Mouse (Mus musculus) lung, postnatal 25 days (tissue): ENCODE results near the gene Mfsd9.
"Not testable (repeated sequence)": the region's sequence is repeated elsewhere in the genome, so short reads cannot be mapped to it uniquely, and the experiment has no call there.

Experiments used
- DNase-seq: peaks from one replicate; pipeline ENCODE4 v3.0.0; 2022; ENCODE audit warnings: low spot score

The Mfsd9 gene

GRCm38 (mm10) chr1:40783450-40783849 lies 7.0 kb downstream of the Mfsd9 start:
- DNase-seq = no peak

GRCm38 (mm10) chr1:40776763-40777162 lies 13.7 kb downstream of the Mfsd9 start:
- no peak for DNase-seq

DNA sequence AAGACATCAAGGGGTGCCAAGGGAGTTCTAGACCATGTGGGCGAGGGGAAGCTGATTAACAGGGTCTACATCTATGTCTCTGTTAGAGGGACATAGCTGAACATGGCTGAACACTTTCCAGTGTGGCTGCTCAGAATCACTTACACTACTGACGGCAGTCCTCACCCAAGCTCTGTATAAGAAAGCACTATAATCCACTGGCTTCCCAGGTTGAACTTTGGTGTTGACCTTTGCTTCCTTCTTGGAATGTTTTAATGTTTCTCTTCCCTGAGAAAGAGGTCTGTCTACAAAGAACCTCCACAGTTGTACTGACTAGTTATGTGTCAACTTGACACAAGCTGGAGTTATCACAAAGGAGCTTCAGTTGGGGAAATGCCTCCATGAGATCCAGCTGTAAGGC lies 14.4 kb downstream of the Mfsd9 start:
- no peak for DNase-seq

DNA sequence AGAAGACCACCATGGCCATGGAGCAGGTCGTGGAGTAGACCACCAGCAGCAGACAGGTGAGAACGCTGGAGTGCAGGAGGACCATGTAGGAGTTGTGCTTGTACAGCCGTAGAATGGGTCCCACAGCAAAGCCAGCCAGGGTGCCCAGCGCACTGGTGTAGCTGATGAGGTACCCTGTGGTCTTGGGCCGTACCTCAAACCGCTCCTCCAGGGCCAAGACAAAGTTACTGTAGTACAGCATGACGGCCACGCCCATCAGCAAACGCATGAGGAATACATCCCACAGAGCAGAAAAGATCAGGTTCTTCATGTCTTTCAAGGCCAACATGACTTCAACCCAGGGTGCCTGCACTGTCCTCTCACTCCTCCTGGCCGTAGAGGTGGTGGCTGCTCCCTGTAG lies 16.4 kb downstream of the Mfsd9 start:
- DNase-seq = no peak

- no peak for DNase-seq
Observed at GRCm38 (mm10) chr1:40773234-40773633, 17.3 kb downstream of the Mfsd9 start.

GRCm38 (mm10) chr1:40771196-40771970 lies 19.1 kb downstream of the Mfsd9 start:
- no peak for DNase-seq

DNA sequence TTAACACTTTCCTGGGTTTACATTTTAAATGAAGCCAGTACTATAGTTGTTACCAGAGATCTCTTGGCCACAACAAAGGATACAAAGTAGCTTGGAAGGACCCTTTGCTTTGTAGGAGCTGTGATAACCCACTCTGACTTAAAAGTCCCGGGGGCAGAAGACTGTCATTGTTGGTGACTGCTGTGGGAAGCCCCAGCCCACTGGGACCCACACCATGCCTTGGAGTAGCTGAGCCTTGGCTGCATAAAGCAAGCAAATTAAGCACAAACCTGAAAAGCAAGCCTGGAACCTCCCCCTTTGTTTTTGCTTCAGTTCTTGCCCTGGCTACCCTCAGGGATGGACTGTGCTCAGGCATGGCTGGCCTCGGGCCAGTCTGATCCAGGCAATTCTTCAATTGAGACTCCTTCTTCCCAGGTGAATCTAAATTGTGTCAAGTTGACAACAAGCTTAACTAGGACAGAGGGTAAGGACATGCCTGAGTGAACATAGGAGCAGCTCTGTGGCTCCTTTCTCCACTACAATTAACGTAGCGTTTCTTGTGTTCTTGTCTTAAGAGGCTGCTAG lies 21.1 kb downstream of the Mfsd9 start:
- no peak for DNase-seq

GRCm38 (mm10) chr1:40768606-40769005 lies 21.9 kb downstream of the Mfsd9 start:
- DNase-seq = no peak

DNA sequence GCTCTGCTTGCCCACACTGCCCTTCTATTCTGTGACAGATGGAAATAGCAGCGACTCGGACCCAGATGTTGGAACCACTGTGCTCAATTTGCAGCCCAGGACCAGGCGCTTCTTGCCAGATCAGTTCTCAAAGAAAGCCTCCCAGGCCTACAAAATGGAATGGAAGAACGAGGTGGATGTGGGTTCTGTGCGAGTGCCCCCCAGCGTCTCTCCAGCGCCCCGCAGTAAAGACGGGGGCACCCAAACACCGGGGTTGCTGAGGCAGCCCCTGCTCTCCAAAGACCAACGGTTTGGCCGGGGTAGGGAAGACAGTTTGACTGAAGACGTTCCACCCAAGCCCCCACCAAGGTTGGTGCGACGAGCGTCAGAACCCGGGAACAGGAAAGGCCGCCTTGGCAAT lies 22.9 kb downstream of the Mfsd9 start:
- no peak for DNase-seq

DNA sequence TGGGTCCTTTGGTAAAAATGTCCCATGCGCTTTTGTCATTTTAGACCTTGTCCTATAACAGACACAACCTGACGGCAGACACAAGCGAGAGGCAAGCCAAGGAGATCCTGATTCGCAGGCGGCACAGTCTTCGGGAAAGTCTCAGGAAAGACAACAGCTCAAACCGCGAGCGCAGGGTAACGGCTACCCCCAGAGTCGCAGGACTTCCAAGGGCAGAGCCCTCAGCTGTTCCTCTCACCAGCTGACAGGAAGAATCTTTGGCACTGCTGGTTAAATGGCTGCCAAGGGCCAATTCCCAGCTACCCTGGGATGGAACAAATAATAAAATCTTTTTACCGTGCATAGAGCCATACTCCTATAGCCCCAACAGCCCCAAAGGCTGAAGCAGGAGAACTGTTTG lies 25.0 kb downstream of the Mfsd9 start:
- DNase-seq = no peak

- DNase-seq = no peak
Observed at GRCm38 (mm10) chr1:40764701-40765275, 25.7 kb downstream of the Mfsd9 start.

DNA sequence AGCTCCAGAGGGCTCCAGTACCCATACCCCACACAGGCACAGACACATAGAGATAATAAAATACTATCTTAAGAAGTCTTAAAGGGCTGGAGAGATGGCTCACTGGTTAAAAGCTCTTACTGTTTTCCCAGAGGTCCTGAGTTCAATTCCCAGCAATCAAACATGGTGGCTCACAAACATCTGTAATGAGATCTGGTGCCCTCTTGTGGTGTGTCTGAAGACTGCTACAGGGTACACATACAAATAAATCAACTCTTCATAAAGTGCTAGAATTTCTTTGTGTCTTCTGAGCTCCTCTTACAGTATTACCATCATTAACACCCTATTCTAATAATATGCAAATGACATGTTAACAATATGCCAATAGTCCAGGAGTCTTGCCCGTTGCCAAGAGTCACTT lies 26.4 kb downstream of the Mfsd9 start:
- no peak for DNase-seq

- DNase-seq = no peak
Observed at GRCm38 (mm10) chr1:40759751-40760445, 30.6 kb downstream of the Mfsd9 start.

- no peak for DNase-seq
Observed at GRCm38 (mm10) chr1:40746089-40746488, 44.4 kb downstream of the Mfsd9 start.

GRCm38 (mm10) chr1:40740739-40741138 lies 49.7 kb downstream of the Mfsd9 start:
- DNase-seq = no peak

GRCm38 (mm10) chr1:40738246-40738645 lies 52.2 kb downstream of the Mfsd9 start:
- DNase-seq = not testable (repeated sequence)

DNA sequence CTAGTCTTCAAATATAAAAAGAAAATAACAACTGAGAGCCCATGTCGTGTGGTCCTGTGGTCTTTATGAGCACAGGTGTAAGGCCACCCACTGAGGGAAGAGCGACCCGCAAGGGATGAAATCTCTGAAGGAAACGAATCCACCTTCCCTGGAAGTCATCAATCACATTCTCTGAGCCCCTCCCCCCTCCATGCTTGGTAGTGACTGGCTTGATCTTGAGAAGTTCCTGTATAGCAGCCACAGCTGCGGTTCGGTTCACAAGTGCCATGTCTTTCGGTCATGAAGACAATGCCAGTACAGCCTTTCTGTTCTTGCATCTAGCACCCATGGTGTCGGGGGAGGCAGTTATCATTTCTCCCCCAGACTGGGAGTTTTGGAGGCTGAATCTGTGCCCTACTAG lies 52.8 kb downstream of the Mfsd9 start:
- DNase-seq = no peak

GRCm38 (mm10) chr1:40728636-40729035 lies 61.9 kb downstream of the Mfsd9 start:
- no peak for DNase-seq

DNA sequence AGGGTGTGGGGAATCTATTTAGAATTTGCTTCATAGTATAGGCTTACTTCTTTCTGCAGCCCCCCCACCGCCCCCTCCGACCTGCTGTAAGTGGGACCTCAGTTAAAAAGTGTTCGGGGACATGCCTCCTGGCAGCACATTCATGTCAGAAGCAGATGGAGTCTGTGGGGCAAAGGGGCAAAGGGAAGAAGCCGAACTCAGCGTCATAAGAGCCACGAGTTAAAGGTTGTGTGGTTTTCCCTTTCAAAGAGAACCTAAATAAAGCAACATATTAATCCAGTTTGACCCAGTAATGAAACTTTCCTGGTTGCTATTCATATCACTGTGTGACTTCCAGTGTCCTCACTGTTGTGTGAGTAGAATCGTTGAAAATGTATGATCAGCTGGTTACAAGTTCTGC lies 63.1 kb downstream of the Mfsd9 start:
- no peak for DNase-seq

DNA sequence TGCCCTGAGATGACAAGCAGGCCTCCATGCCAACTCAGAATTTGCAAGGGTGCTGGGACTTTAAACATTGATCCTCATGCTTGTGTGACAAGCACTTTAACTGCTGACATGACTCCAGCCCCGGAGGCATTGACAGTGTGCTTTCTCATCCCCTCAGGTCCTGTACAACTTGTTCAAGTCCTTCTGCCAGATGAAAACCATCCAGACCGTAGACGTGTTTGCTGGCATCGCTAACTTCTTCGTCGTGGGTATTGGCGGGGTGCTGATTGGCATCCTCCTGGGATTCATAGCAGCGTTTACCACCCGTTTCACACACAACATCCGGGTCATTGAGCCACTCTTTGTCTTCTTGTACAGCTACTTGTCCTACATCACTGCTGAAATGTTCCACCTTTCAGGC lies 64.4 kb downstream of the Mfsd9 start:
- DNase-seq = no peak
